Mouse (Mus musculus) heart, adult 2 months (tissue): ENCODE results near the gene Zfp109. TPM values are rescaled to one million over a fixed set of nuclear protein-coding genes. Genes with fewer than 3 reads are reported as not detected.
A peak's percentile ranks its signal among the peaks of the same experiment; 100 is the strongest.

Source experiments
- DNase-seq, 2 experiments: peaks; one replicate each; pipeline ENCODE4 v3.0.0; 2021
- H3K27ac ChIP-seq: fragments of 200-600 bp; 2 replicates; pipeline ENCODE4 v1.8.1; 2022
- H3K27me3 ChIP-seq: fragments of 200-500 bp; 2 replicates; pipeline ENCODE4 v1.6.1; 2012; ENCODE audit warnings: mild to moderate bottlenecking, low read length, inconsistent platforms, mixed read lengths; ENCODE audit not compliant: control insufficient read depth, insufficient read depth
- H3K36me3 ChIP-seq: fragments of 200-500 bp; 2 replicates; pipeline ENCODE4 v1.6.1; 2012; ENCODE audit warnings: low read length, inconsistent platforms; ENCODE audit not compliant: control insufficient read depth, insufficient read depth
- H3K4me1 ChIP-seq: fragments of 200-500 bp; 2 replicates; pipeline ENCODE4 v1.6.1; 2011; ENCODE audit warnings: low read length; ENCODE audit not compliant: control insufficient read depth, insufficient read depth
- H3K4me3 ChIP-seq: fragments of 200-600 bp; 2 replicates; pipeline ENCODE4 v1.8.1; 2022
- H3K79me2 ChIP-seq: fragments of 200-500 bp; replicated peaks from 2 replicates; pipeline ENCODE4 v1.6.1; 2012; ENCODE audit warnings: mild to moderate bottlenecking, inconsistent platforms, low read length, moderate library complexity, mixed read lengths; ENCODE audit not compliant: control insufficient read depth, insufficient read depth
- H3K9ac ChIP-seq: fragments of 200-500 bp; 2 replicates; pipeline ENCODE4 v1.6.1; 2012; ENCODE audit warnings: low read depth, mild to moderate bottlenecking, control low read depth, inconsistent platforms, low read length, mixed read lengths
- CTCF ChIP-seq: fragments of 200-600 bp; IDR thresholded peaks from 2 replicates; pipeline ENCODE4 v1.8.1; 2022; ENCODE audit warnings: antibody characterized with exemption, mild to moderate bottlenecking, moderate library complexity
- EP300 ChIP-seq: fragments of 200-500 bp; IDR thresholded peaks from 2 replicates; pipeline ENCODE4 v1.6.1; 2011; ENCODE audit warnings: low read depth, low read length, control low read depth; ENCODE audit not compliant: insufficient read depth
- POLR2A ChIP-seq: fragments of 200-500 bp; IDR thresholded peaks from 2 replicates; pipeline ENCODE4 v1.6.1; 2011; ENCODE audit warnings: mild to moderate bottlenecking, low read depth, low read length, control low read depth; ENCODE audit not compliant: insufficient read depth
- WGBS: fragments of 180-500 bp; shearing (Covaris S2); methylation state at CpG from one replicate; pipeline ENCODE4 v1.1.7; 2018; 5-methylcytosine and 5-hydroxymethylcytosine counted together
- intact Hi-C: fragments of 180-260 bp; cut with DNase I; formaldehyde crosslinking; loops from one replicate; pipeline ENCODE4 v1.15.1; 2025
- polyA plus RNA-seq: library from polyadenylated mRNA; depleted of rRNA; stranded (reverse); fragments of >200 nt; gene quantifications from 2 replicates; pipeline ENCODE4 v1.2.3, GENCODE M21; 2012
- total RNA-seq, 2 experiments: library from RNA; stranded (reverse); gene quantifications; 2 replicates each; pipeline ENCODE4 v1.2.3; 2021

Zfp109 gene
- total and polyA plus RNA-seq, 3 experiments = 0.80 to 2.1 (median 1.8) TPM

DNA sequence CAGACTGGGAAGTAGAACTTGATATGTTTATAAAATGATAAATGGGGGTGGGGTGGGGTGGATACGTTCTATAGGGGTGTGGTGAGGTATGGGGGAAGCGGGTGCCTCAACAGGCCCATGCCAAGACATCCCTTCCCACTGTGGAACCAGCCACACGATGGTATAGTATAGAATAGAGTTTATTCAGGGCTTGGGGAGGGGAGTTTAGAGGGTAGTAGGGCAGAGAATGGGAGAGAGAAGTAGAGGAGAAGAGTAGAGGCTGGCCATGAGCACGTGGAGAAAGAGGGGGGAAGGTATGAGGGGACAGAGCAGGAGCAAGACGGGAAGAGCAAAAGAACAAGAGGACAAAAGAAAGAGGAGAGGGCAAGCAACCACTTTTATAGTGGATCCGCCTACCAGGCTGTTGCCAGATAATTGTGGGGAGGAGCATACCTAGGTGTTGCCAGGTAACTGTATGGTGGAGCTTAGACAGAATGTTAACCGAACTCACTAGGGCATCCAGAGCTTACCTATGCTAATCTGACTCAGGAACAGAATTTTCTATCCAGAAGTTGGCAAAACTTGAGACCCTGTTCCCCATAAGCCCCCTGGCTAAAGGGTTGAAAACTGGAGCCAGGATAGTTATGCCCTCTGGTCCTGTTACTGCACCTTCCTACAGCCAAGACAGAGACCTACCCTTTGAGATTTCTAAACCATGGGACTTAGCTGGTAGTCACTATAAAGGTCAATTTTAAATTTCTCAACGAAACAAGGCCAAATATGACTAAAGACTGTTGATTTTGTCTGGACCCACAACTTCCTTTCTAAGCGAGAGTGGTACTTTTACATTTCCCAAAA, 16.6 kb upstream of the Zfp109 start:
- no peaks in the 10 kb centered on the region for H3K27me3 ChIP-seq
- H3K36me3 ChIP-seq = no peaks in the 10 kb centered on the region; the same call in 1 of the 2 replicates
- peak overlapping the region; percentile 60 for H3K27ac ChIP-seq
- 63% methylated on average over 9 of the region's 9 CpGs for WGBS
- no peak for DNase-seq
- peak overlapping the region; percentile 61 for H3K4me3 ChIP-seq
- H3K9ac ChIP-seq = no peak overlapping the region
- peaks cover 3% of the 10 kb centered on the region for H3K4me1 ChIP-seq
- intact Hi-C loops = loop anchor here (1.0 to 5.0 kb wide), 6 partner anchors 16 to 172 kb away; partner anchors contain the start of genes Zfp112, Zfp180, Zfp235 and Zfp93
- TF ChIP-seq CTCF (no peak), POLR2A (no peak), EP300 (no peak)
- H3K79me2 ChIP-seq = no peaks in the 10 kb centered on the region

GRCm38 (mm10) chr7:24211343-24211742, 26.0 kb downstream of the Zfp109 start, which contains the start of gene Zfp111:
Zfp111 (minus strand) TSS chr7:24211443.
- intact Hi-C loops = no loop called here
- TF ChIP-seq EP300 (no peak), POLR2A (no peak), CTCF (no peak)

DNA sequence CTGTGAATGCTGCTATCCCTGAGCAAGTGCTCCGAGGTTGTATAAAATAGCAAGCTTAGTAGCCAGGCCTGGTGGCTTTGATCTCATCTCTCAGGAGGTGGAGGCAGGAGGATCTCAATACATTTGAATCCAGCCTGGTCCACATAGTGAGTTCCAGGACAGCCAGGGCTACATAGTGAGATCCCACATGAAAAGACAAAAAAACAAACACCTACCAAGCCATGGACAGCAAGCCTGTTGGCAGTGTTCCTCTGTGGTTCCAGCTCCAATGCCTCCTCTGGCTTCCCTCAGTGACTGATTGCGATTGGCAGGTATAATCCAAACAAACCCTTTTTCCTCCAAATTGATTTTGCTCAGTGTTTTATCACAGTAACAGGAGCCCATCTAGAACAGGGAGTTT, 27.1 kb downstream of the Zfp109 start:
- no peak overlapping the region for H3K4me3 ChIP-seq
- H3K9ac ChIP-seq = no peak overlapping the region
- intact Hi-C loops = no loop called here
- 82% methylated on average over 2 of the region's 2 CpGs for WGBS
- H3K4me1 ChIP-seq = peaks cover 2% of the 10 kb centered on the region
- no peaks in the 10 kb centered on the region for H3K79me2 ChIP-seq
- DNase-seq = no peak
- H3K36me3 ChIP-seq = 0 out of 2 replicates have a peak, but pooled peaks cover 2% of the 10 kb centered on the region
- no peak for TF ChIP-seq CTCF
- TF ChIP-seq EP300 = no peak
- no peak for TF ChIP-seq POLR2A
- H3K27ac ChIP-seq = no peak overlapping the region
- no peaks in the 10 kb centered on the region for H3K27me3 ChIP-seq

More at GRCm38 (mm10) chr7:24211343-24211742, 26.0 kb downstream of the Zfp109 start, which contains the start of gene Zfp111:
- 0 out of 2 replicates have a peak, but pooled peaks cover 2% of the 10 kb centered on the region for H3K36me3 ChIP-seq
- no peak within 1 kb of the TSS for H3K4me3 ChIP-seq
- no peaks in the 10 kb centered on the region for H3K79me2 ChIP-seq
- H3K27me3 ChIP-seq = no peaks in the 10 kb centered on the region
- WGBS = 78% methylated on average over 5 of the region's 5 CpGs
- H3K9ac ChIP-seq = no peak within 1 kb of the TSS
- no peak within 1 kb of the TSS for H3K27ac ChIP-seq
- H3K4me1 ChIP-seq = peaks cover 2% of the 10 kb centered on the region
- DNase-seq = no peak

- Histone ChIP-seq H3K79me2 (no peaks in the 10 kb centered on the region), H3K36me3 (0 out of 2 replicates have a peak, but pooled peaks cover 2% of the 10 kb centered on the region), H3K27ac (no peak overlapping the region), H3K4me3 (peak overlapping the region; percentile 60), H3K9ac (no peak overlapping the region; the same call in 1 of the 2 replicates), H3K4me1 (peaks cover 2% of the 10 kb centered on the region), H3K27me3 (no peaks in the 10 kb centered on the region)
- TF ChIP-seq CTCF (no peak), EP300 (no peak), POLR2A (no peak)
- DNase-seq = no peak
- 53% methylated on average over 7 of the region's 7 CpGs for WGBS
- intact Hi-C loops = loop anchor here (2.0 to 5.0 kb wide), 5 partner anchors 59 to 128 kb away; partner anchors contain the start of genes Zfp112, Zfp180 and Zfp94
These were observed 29.0 kb downstream of the Zfp109 start for GRCm38 (mm10) chr7:24208282-24208886.

- Histone ChIP-seq H3K27ac (peak overlapping the region; percentile 3; the same call in 1 of the 2 replicates), H3K36me3 (0 out of 2 replicates have a peak, but pooled peaks cover 2% of the 10 kb centered on the region), H3K4me1 (peaks cover 2% of the 10 kb centered on the region), H3K79me2 (no peaks in the 10 kb centered on the region), H3K9ac (peak overlapping the region; percentile 92), H3K27me3 (no peaks in the 10 kb centered on the region), H3K4me3 (peak overlapping the region; percentile 60)
- WGBS = 8% methylated on average over 24 of the region's 24 CpGs
- intact Hi-C loops = loop anchor here (2.0 to 5.0 kb wide), 6 partner anchors 47 to 127 kb away; partner anchors contain the start of genes Zfp108, Zfp112, Zfp180 and Zfp94
- DNase-seq = peak; percentile 73 to 75
- peak; percentile 50 for TF ChIP-seq POLR2A
- no peak for TF ChIP-seq CTCF
These were observed 29.7 kb downstream of the Zfp109 start for GRCm38 (mm10) chr7:24207488-24208261.
